Mouse (Mus musculus): ENCODE results near the gene Ap2b1. TPM values are rescaled to one million over a fixed set of nuclear protein-coding genes. Genes with fewer than 3 reads are reported as not detected.

Ap2b1 gene
- total and polyA plus RNA-seq, 3 experiments = 16.3 to 43.6 (median 42.2) TPM

- H3K79me2 ChIP-seq (replicated peaks; ENCODE audit: control insufficient read depth, insufficient read depth, low read length) = no peaks in the 10 kb centered on the region
- no peak overlapping the region for H3K4me3 ChIP-seq
- TF ChIP-seq POLR2A (IDR thresholded peaks at IDR 0.05; ENCODE audit: insufficient read depth, low read depth, low read length) (no peak), CTCF (IDR thresholded peaks at IDR 0.05) (no peak), EP300 (IDR thresholded peaks at IDR 0.05; ENCODE audit: insufficient read depth, low read depth, low read length) (no peak)
- peak overlapping the region; percentile 21 for H3K27ac ChIP-seq
- WGBS = 67% methylated on average over 10 of the region's 10 CpGs
- no peak overlapping the region for H3K9ac ChIP-seq (ENCODE audit: low read depth, low read length)
- no peak for DNase-seq
- H3K27me3 ChIP-seq (ENCODE audit: control insufficient read depth, insufficient read depth, low read length) = no peaks in the 10 kb centered on the region; the same call in 1 of the 2 replicates
- H3K4me1 ChIP-seq (ENCODE audit: control insufficient read depth, insufficient read depth, low read length) = peaks cover 26% of the 10 kb centered on the region
- intact Hi-C loops (cut with DNase I) = no loop called here
- no peaks in the 10 kb centered on the region; the same call in 1 of the 2 replicates for H3K36me3 ChIP-seq (ENCODE audit: control insufficient read depth, insufficient read depth, low read length)
Observed at GRCm38 (mm10) chr11:83447612-83448011, 148.8 kb downstream of the Ap2b1 start.

GRCm38 (mm10) chr11:83448021-83448926 lies 149.4 kb downstream of the Ap2b1 start:
- WGBS = 38% methylated on average over 16 of the region's 16 CpGs
- Histone ChIP-seq H3K4me3 (no peak overlapping the region), H3K79me2 (replicated peaks; ENCODE audit: control insufficient read depth, insufficient read depth, low read length) (no peaks in the 10 kb centered on the region), H3K9ac (ENCODE audit: low read depth, low read length) (no peak overlapping the region), H3K36me3 (ENCODE audit: control insufficient read depth, insufficient read depth, low read length) (no peaks in the 10 kb centered on the region; the same call in 1 of the 2 replicates), H3K27ac (peak overlapping the region; percentile 21), H3K27me3 (ENCODE audit: control insufficient read depth, insufficient read depth, low read length) (no peaks in the 10 kb centered on the region; the same call in 1 of the 2 replicates), H3K4me1 (ENCODE audit: control insufficient read depth, insufficient read depth, low read length) (peaks cover 24% of the 10 kb centered on the region)
- DNase-seq = peak; percentile 58 to 65
- intact Hi-C loops (cut with DNase I) = no loop called here
- TF ChIP-seq POLR2A (IDR thresholded peaks at IDR 0.05; ENCODE audit: insufficient read depth, low read depth, low read length) = no peak
- TF ChIP-seq CTCF (IDR thresholded peaks at IDR 0.05) = no peak
- TF ChIP-seq EP300 (IDR thresholded peaks at IDR 0.05; ENCODE audit: insufficient read depth, low read depth, low read length) = no peak

GRCm38 (mm10) chr11:83448927-83449236 lies 150.1 kb downstream of the Ap2b1 start:
- no peaks in the 10 kb centered on the region; the same call in 1 of the 2 replicates for H3K27me3 ChIP-seq (ENCODE audit: control insufficient read depth, insufficient read depth, low read length)
- H3K36me3 ChIP-seq (ENCODE audit: control insufficient read depth, insufficient read depth, low read length) = no peaks in the 10 kb centered on the region; the same call in 1 of the 2 replicates
- H3K4me1 ChIP-seq (ENCODE audit: control insufficient read depth, insufficient read depth, low read length) = peaks cover 23% of the 10 kb centered on the region
- intact Hi-C loops (cut with DNase I) = no loop called here
- H3K79me2 ChIP-seq (replicated peaks; ENCODE audit: control insufficient read depth, insufficient read depth, low read length) = no peaks in the 10 kb centered on the region
- no peak overlapping the region for H3K9ac ChIP-seq (ENCODE audit: low read depth, low read length)
- TF ChIP-seq POLR2A (IDR thresholded peaks at IDR 0.05; ENCODE audit: insufficient read depth, low read depth, low read length) (no peak), EP300 (IDR thresholded peaks at IDR 0.05; ENCODE audit: insufficient read depth, low read depth, low read length) (no peak)
- H3K27ac ChIP-seq = no peak overlapping the region; the same call in 1 of the 2 replicates
- H3K4me3 ChIP-seq = no peak overlapping the region
- peak; percentile 54 to 62 for DNase-seq

GRCm38 (mm10) chr11:83449298-83449697 lies 150.5 kb downstream of the Ap2b1 start:
- TF ChIP-seq EP300 (IDR thresholded peaks at IDR 0.05; ENCODE audit: insufficient read depth, low read depth, low read length) (no peak), CTCF (IDR thresholded peaks at IDR 0.05) (no peak), POLR2A (IDR thresholded peaks at IDR 0.05; ENCODE audit: insufficient read depth, low read depth, low read length) (no peak)
- 43% methylated on average over 4 of the region's 4 CpGs for WGBS
- no peak for DNase-seq
- no peak overlapping the region for H3K4me3 ChIP-seq
- H3K27ac ChIP-seq = no peak overlapping the region
- H3K79me2 ChIP-seq (replicated peaks; ENCODE audit: control insufficient read depth, insufficient read depth, low read length) = no peaks in the 10 kb centered on the region
- peaks cover 2% of the 10 kb centered on the region; the same call in 1 of the 2 replicates for H3K36me3 ChIP-seq (ENCODE audit: control insufficient read depth, insufficient read depth, low read length)
- H3K9ac ChIP-seq (ENCODE audit: low read depth, low read length) = no peak overlapping the region
- H3K27me3 ChIP-seq (ENCODE audit: control insufficient read depth, insufficient read depth, low read length) = no peaks in the 10 kb centered on the region; the same call in 1 of the 2 replicates
- intact Hi-C loops (cut with DNase I) = no loop called here
- H3K4me1 ChIP-seq (ENCODE audit: control insufficient read depth, insufficient read depth, low read length) = peaks cover 24% of the 10 kb centered on the region

GRCm38 (mm10) chr11:83450550-83450949 lies 151.7 kb downstream of the Ap2b1 start:
- peaks cover 3% of the 10 kb centered on the region; the same call in 1 of the 2 replicates for H3K36me3 ChIP-seq (ENCODE audit: control insufficient read depth, insufficient read depth, low read length)
- no peaks in the 10 kb centered on the region for H3K27me3 ChIP-seq (ENCODE audit: control insufficient read depth, insufficient read depth, low read length)
- 11% methylated on average over 1 of the region's 1 CpGs for WGBS
- no peak overlapping the region for H3K27ac ChIP-seq
- no peak overlapping the region for H3K4me3 ChIP-seq
- intact Hi-C loops (cut with DNase I) = no loop called here
- H3K9ac ChIP-seq (ENCODE audit: low read depth, low read length) = no peak overlapping the region
- TF ChIP-seq POLR2A (IDR thresholded peaks at IDR 0.05; ENCODE audit: insufficient read depth, low read depth, low read length) (no peak), EP300 (IDR thresholded peaks at IDR 0.05; ENCODE audit: insufficient read depth, low read depth, low read length) (no peak), CTCF (IDR thresholded peaks at IDR 0.05) (no peak)
- no peak for DNase-seq
- H3K4me1 ChIP-seq (ENCODE audit: control insufficient read depth, insufficient read depth, low read length) = peaks cover 30% of the 10 kb centered on the region
- no peaks in the 10 kb centered on the region for H3K79me2 ChIP-seq (replicated peaks; ENCODE audit: control insufficient read depth, insufficient read depth, low read length)

- no peak overlapping the region for H3K9ac ChIP-seq (ENCODE audit: low read depth, low read length)
- intact Hi-C loops (cut with DNase I) = no loop called here
- no peaks in the 10 kb centered on the region for H3K27me3 ChIP-seq (ENCODE audit: control insufficient read depth, insufficient read depth, low read length)
- TF ChIP-seq POLR2A (IDR thresholded peaks at IDR 0.05; ENCODE audit: insufficient read depth, low read depth, low read length) = no peak
- no peak for TF ChIP-seq CTCF (IDR thresholded peaks at IDR 0.05)
- no peak for TF ChIP-seq EP300 (IDR thresholded peaks at IDR 0.05; ENCODE audit: insufficient read depth, low read depth, low read length)
- DNase-seq = no peak
- peaks cover 3% of the 10 kb centered on the region; the same call in 1 of the 2 replicates for H3K36me3 ChIP-seq (ENCODE audit: control insufficient read depth, insufficient read depth, low read length)
- H3K79me2 ChIP-seq (replicated peaks; ENCODE audit: control insufficient read depth, insufficient read depth, low read length) = no peaks in the 10 kb centered on the region
- 95% methylated on average over 10 of the region's 10 CpGs for WGBS
- H3K4me3 ChIP-seq = no peak overlapping the region
- H3K4me1 ChIP-seq (ENCODE audit: control insufficient read depth, insufficient read depth, low read length) = peaks cover 31% of the 10 kb centered on the region
- H3K27ac ChIP-seq = no peak overlapping the region
Observed at GRCm38 (mm10) chr11:83451281-83451680, 152.5 kb downstream of the Ap2b1 start.

All from heart, adult 2 months (tissue).